Mouse (Mus musculus) embryo, embryonic 10 days (tissue): Measurements from ENCODE around the gene 4931409K22Rik.

Experiments used
- DNase-seq: peaks from one replicate; pipeline ENCODE4 v3.0.0-alpha.2; 2015; ENCODE audit warnings: low spot score

Gene 4931409K22Rik

GRCm38 (mm10) chr5:24499113-24499512, 57.5 kb downstream of the 4931409K22Rik start:
- no peak for DNase-seq

DNA sequence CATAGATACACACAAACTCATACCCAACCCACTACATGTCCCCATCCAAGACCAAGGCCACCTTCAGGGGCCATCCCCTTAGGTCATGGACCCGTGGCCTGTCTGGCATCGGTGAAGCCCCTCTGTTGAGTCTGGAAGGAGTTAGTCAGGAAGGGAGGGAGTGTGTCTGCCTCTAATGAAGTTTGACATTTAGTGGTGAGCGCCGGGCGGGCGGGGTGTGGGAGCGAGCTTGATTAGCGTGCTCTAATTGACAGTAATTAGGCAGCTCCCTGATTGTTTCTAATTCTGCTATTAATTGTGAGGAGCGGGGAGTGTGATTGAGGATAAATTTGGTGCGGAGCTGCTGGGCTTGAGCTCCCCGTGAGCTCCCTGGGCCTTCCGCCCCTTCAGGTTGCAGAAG, 59.1 kb downstream of the 4931409K22Rik start:
- no peak for DNase-seq

DNA sequence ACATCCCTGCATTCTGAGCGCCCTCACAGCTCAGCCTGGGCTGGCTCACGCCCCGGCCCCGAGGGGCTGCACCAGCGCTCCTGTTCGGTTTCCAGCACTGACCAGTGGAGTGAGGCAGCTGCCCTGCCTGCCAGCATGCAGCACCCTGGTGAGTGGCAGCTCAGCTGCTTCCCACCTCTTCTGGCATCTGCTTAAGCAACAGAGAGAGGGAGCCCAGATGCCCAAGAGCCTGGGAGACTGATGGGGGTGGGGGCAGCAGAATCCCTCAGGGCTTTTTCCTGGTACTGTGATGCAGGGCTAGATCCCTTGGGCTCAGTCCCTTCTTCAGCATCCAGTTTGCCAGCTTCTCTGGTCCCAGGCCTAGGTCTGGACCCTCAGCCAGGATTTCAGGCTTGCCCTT, 59.9 kb downstream of the 4931409K22Rik start:
- no peak for DNase-seq

GRCm38 (mm10) chr5:24495019-24495418, 61.6 kb downstream of the 4931409K22Rik start:
- no peak for DNase-seq
